Mouse (Mus musculus) testis, adult 2 months (tissue): ENCODE results near the gene P4ha3. TPM values are rescaled to one million over a fixed set of nuclear protein-coding genes. Genes with fewer than 3 reads are reported as not detected.

Experiments
- H3K27ac ChIP-seq: fragments of 200-500 bp; 2 replicates; pipeline ENCODE4 v1.5.1; 2012; ENCODE audit warnings: low read depth, low read length; ENCODE audit not compliant: control insufficient read depth, insufficient read depth
- H3K27me3 ChIP-seq: fragments of 200-500 bp; 2 replicates; pipeline ENCODE4 v1.6.1; 2012; ENCODE audit warnings: mild to moderate bottlenecking, low read length, moderate library complexity; ENCODE audit not compliant: control insufficient read depth, insufficient read depth
- H3K36me3 ChIP-seq: fragments of 200-500 bp; 2 replicates; pipeline ENCODE4 v1.6.1; 2012; ENCODE audit warnings: mild to moderate bottlenecking, low read length; ENCODE audit not compliant: control insufficient read depth, insufficient read depth
- H3K4me1 ChIP-seq: fragments of 200-500 bp; 2 replicates; pipeline ENCODE4 v1.6.1; 2012; ENCODE audit warnings: low read length; ENCODE audit not compliant: control insufficient read depth, insufficient read depth
- H3K4me3 ChIP-seq: fragments of 200-500 bp; 2 replicates; pipeline ENCODE4 v1.5.1; 2012; ENCODE audit warnings: low read depth, mild to moderate bottlenecking, low read length, moderate library complexity, mixed read lengths; ENCODE audit not compliant: control insufficient read depth
- CTCF ChIP-seq: fragments of 200-500 bp; IDR thresholded peaks from 2 replicates; pipeline ENCODE4 v1.5.1; 2012; ENCODE audit warnings: low read depth, mild to moderate bottlenecking, inconsistent platforms, low read length, moderate library complexity; ENCODE audit not compliant: control insufficient read depth, insufficient read depth, insufficient replicate concordance
- POLR2A ChIP-seq: fragments of 200-500 bp; IDR thresholded peaks from 2 replicates; pipeline ENCODE4 v1.6.1; 2012; ENCODE audit warnings: low read depth, mild to moderate bottlenecking, inconsistent platforms, low read length, moderate library complexity; ENCODE audit not compliant: control insufficient read depth
- polyA plus RNA-seq: library from polyadenylated mRNA; depleted of rRNA; stranded (reverse); fragments of >200 nt; gene quantifications from 2 replicates; pipeline ENCODE4 v1.2.3, GENCODE M21; 2012

Gene P4ha3
- polyA plus RNA-seq, 1 experiment = 1.4 TPM

GRCm38 (mm10) chr7:100323721-100324120 is 38.4 kb downstream of the P4ha3 start:
- no peaks in the 10 kb centered on the region for H3K27me3 ChIP-seq
- no peaks in the 10 kb centered on the region for H3K36me3 ChIP-seq
- no peak for TF ChIP-seq CTCF
- no peak for TF ChIP-seq POLR2A
- H3K27ac ChIP-seq = no peak overlapping the region
- no peak overlapping the region for H3K4me3 ChIP-seq
- no peaks in the 10 kb centered on the region for H3K4me1 ChIP-seq

DNA sequence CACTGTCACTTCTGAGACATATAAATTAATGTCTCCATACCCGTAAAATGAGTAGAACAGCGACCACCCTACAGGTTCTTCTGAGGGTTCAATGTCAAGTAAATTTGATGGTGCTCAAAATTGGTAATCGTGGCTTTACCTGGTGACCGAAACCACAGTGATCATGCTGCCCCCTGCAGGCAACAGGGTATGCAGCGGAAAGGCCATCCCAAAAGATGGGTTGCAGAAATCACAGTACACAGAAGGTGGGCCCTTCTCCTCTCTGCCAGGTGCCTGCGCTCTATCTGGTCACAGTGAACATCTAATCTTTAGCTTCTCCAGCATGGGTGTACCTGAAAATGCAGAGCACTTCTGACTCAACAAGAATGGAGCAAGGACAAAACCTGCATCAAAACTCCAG is 40.2 kb downstream of the P4ha3 start:
- Histone ChIP-seq H3K27ac (no peak overlapping the region), H3K4me1 (no peaks in the 10 kb centered on the region), H3K36me3 (no peaks in the 10 kb centered on the region), H3K4me3 (no peak overlapping the region), H3K27me3 (no peaks in the 10 kb centered on the region)
- TF ChIP-seq CTCF (peak; percentile 55; the same call in 1 of the 2 replicates), POLR2A (no peak)

GRCm38 (mm10) chr7:100327514-100327913 is 42.2 kb downstream of the P4ha3 start:
- no peaks in the 10 kb centered on the region for H3K27me3 ChIP-seq
- H3K36me3 ChIP-seq = no peaks in the 10 kb centered on the region
- H3K4me3 ChIP-seq = no peak overlapping the region
- H3K27ac ChIP-seq = no peak overlapping the region
- TF ChIP-seq CTCF = no peak
- TF ChIP-seq POLR2A = no peak
- no peaks in the 10 kb centered on the region for H3K4me1 ChIP-seq

DNA sequence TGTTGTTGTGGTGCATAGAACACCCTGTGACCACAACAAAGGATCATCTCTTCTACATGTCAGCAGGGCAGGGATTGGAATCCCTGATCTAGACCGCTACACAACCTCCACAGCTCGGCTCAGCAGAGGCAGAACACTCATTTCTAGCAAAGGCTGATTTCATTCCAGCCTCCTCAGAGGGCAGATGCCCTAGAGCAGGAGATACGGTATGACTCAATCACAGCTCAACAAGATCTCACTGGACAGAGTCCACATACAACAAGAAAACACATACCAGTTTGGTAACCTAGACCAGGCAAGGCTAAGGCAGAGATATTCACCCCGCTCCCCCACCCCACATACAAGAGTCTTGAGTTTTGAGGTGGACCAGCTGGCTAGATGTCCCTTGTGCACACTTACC is 43.3 kb downstream of the P4ha3 start:
- no peaks in the 10 kb centered on the region for H3K36me3 ChIP-seq
- no peak overlapping the region for H3K4me3 ChIP-seq
- H3K27me3 ChIP-seq = no peaks in the 10 kb centered on the region
- H3K27ac ChIP-seq = no peak overlapping the region
- H3K4me1 ChIP-seq = no peaks in the 10 kb centered on the region
- no peak for TF ChIP-seq CTCF
- TF ChIP-seq POLR2A = no peak

DNA sequence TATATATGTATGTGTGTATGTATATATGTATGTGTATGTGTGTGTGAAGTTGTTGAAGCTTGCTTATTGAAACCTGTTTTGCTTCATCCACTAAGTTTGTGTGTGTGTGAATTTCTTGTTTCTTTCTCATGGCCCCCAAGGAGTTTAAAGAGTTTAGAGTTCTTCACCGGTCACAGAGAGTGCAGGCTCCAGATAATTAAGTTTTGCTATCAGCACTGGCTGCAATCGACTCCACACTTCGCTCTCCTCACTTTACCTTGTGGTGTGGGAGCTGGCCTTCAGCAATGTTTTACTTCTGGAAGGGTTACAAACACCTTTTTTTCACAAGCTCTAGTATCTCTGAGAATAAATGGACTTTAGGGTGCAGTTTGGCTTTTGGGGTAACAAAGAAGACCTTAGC is 45.9 kb downstream of the P4ha3 start:
- Histone ChIP-seq H3K27ac (no peak overlapping the region), H3K4me3 (no peak overlapping the region), H3K4me1 (no peaks in the 10 kb centered on the region), H3K27me3 (no peaks in the 10 kb centered on the region), H3K36me3 (no peaks in the 10 kb centered on the region; the same call in 1 of the 2 replicates)
- TF ChIP-seq POLR2A (no peak), CTCF (no peak)

GRCm38 (mm10) chr7:100335921-100336320 is 50.6 kb downstream of the P4ha3 start:
- Histone ChIP-seq H3K27ac (no peak overlapping the region), H3K36me3 (no peaks in the 10 kb centered on the region; the same call in 1 of the 2 replicates), H3K4me1 (no peaks in the 10 kb centered on the region), H3K4me3 (no peak overlapping the region), H3K27me3 (no peaks in the 10 kb centered on the region)
- no peak for TF ChIP-seq CTCF
- no peak for TF ChIP-seq POLR2A

- Histone ChIP-seq H3K27ac (no peak overlapping the region), H3K27me3 (no peaks in the 10 kb centered on the region), H3K36me3 (no peaks in the 10 kb centered on the region), H3K4me1 (no peaks in the 10 kb centered on the region), H3K4me3 (no peak overlapping the region)
- TF ChIP-seq CTCF (no peak), POLR2A (no peak)
Observed at GRCm38 (mm10) chr7:100354984-100355383, 69.7 kb downstream of the P4ha3 start.

DNA sequence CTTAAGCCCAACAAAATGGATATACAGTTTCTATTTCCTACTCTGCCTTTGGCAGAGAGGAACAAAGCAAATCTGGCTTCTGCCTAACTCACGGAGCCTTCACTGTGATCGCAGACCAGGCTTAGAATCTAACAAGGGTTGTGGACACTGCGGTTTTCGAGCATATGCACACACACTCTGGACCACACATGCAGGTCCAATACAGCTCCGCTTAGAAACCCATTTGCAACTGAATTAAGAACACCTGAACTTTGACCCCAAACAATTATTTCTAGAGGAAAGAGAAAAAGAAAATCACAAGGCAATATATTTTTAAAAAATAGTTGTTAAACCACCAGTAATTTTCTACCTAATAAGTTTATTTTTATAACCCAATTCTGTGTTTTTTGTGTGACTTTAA is 71.0 kb downstream of the P4ha3 start:
- Histone ChIP-seq H3K36me3 (no peaks in the 10 kb centered on the region), H3K27me3 (no peaks in the 10 kb centered on the region), H3K27ac (no peak overlapping the region), H3K4me1 (no peaks in the 10 kb centered on the region), H3K4me3 (no peak overlapping the region)
- TF ChIP-seq POLR2A (no peak), CTCF (no peak)
